Mouse (Mus musculus) monocyte, adult 5-6 weeks (primary cell): Measurements from ENCODE around the gene Srrm1. TPM values are rescaled to one million over a fixed set of nuclear protein-coding genes. Genes with fewer than 3 reads are reported as not detected.
A peak's percentile ranks its signal among the peaks of the same experiment; 100 is the strongest.

ENCODE experiments used
- ATAC-seq: fragments of 153-309, 156-312 bp; replicated peaks from 2 replicates; pipeline ENCODE4 v1.8.0; 2017; ENCODE audit warnings: mild to moderate bottlenecking; ENCODE audit not compliant: low TSS enrichment, insufficient number of reproducible peaks, severe bottlenecking, poor library complexity, low FRiP score
- total RNA-seq: library from RNA; stranded (forward); fragments of 200-1000, 200-491, 200-594 nt; gene quantifications from 3 replicates; pipeline ENCODE4 v1.2.3, GENCODE M21; 2017

The Srrm1 gene
- 123 to 188 TPM (median 151 TPM) in 3 replicates for total RNA-seq

DNA sequence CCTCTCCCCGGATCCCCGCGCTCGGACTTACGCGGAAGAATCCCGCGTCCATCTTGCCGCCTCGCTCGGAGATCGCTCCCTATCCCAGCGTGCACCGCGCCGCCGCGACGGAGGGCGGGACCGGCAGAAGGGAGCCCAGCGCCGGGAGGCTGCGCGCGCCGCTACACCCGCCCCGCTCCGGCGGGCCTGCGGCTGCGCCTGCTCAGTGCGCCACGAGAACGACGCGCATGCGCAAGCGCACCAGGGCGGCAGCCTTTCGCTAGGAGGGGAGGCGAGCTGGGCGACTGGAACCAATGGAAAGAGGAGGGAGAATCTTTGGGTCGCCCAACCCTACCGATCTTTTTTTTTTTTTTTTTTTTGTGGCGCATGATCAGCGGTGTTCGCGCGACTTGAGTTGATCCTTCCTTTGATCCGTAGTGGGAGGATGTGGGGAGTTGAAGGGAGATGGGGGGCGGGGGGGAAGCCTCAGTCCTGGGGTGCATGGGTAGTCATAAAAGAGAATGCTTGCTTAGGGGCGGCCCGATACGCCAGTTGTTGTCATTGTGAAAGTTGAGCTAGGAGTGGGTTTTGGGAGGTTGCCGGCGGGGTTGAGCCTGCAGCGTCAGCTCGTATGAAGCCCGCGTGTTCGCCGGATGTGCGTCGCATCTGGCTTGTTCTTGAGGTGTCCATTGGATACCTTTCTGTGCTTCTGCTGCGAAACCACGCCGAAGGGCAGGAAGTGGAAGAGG is at the start of gene Srrm1:
Srrm1 (minus strand) TSS at position 256 of the 728 bp plus-strand sequence.
- peak; percentile 76 for ATAC-seq

DNA sequence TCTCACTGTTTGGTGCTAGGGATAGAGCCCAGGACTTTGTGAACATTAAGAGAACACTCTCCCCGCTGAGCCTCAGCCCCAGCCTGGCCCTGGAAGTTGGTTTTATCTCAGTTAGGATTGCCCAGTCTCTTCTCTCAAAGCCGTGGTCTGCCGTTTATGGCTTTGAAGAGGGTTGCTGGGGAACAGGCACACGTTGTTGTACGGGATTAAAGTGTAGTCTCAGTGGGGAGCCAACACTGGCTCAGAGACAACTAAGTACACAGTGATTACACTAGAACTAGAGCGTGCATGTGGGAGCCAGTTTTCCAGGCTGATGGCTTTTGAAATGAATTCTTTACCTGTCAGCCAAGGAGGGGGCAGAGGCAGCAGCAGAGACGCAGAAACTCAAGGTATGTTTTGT is 48.8 kb upstream of the Srrm1 start:
- ATAC-seq = no peak

DNA sequence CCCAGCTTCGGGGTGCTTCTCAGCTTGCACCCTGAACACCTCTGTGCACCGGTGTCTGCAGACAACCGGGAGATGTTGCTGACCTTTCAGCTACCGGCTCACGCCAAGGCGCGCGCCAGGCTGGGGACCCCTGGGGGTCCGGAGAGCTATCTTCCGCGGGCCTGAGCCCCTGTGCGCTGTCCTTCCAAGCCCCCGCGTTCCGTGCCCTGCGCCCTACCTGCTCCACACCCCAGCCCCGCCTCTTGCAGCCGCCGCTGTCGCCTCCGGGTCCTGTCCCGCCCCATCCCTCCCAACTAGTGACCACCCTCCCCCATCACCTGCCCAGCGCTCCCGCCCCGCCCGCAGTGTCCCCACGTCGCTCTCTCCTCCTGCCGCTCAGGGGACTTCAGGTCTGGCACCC is 44.9 kb upstream of the Srrm1 start, which contains the start of gene Ncmap:
Ncmap (minus strand) TSS at position 237 of the 400 bp plus-strand sequence.
- no peak for ATAC-seq

DNA sequence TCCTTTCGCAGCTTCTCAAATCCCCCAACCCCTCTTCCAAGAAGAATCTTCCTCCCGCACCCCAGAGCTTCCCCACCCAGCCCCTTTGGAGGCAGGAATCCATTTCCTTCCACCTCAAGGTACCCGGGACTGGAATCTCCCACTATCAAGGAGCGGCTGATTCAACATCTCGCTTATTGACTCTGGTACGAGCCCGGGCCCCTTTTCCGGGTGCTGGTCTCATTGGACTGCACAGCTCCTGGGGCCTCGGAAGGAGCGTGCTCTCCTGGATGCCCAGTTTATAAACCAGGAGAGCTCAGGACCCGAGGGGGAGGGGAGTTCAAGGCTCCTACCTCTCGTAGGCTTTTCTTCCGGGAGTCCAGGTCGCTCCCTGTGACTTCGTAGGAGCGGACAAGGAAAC is 44.4 kb upstream of the Srrm1 start:
- no peak for ATAC-seq

DNA sequence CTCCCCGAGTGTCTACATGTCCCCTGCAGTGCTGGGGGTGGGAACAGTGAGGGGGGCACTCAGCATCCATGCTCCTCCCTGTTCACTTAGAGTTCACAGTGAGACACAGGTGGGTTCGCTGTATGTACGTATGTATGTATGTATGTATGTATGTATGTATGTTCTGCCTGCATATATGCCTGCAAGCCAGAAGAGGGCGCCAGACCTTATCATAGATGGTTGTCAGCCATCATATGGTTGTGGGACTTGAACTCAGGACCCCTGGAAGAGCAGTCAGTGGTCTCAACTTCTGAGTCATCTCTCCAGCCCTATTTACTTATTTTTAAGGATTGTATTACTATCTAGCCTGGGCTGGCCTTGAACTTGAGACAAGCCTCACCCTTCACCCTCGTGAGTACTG is 43.2 kb upstream of the Srrm1 start:
- no peak for ATAC-seq

DNA sequence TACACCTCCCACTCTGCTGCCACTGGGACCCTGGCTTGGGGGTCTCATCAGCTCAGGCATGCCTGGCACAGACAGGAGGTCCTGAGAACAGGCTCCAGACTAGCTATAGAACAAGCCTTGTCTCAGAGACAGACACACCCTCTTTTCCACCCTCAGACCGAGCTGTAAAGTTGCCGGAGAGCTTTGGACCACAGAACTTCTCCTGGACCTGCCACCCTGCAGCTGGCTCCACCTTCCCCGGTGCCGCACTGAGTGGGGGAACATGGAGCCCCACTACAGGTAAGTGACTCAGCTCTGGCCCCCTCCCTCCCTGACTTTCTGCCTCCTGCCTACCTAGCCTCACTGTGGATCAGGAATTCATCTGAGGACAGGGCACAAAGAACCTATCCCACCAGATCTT is 42.3 kb upstream of the Srrm1 start:
- ATAC-seq = no peak

DNA sequence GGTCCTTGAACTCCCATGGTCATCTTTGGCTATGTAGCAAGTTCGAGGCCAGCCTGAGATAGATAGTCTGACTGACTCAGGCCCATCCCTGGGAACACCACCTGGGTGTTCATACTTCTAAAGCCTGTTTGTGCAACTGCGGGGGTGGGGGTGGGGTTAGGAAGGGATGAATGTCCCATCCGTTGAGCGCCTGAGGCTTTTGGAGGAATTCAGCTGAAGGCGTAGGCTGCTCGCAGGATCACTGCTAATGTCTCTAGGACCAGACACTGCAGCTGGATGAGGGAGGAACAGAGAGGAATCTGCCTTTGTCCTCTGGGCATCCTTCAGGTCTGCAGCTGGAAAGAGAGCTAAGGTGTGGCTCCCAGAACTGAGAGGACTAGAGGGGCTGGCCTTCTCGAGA is 41.5 kb upstream of the Srrm1 start:
- no peak for ATAC-seq

DNA sequence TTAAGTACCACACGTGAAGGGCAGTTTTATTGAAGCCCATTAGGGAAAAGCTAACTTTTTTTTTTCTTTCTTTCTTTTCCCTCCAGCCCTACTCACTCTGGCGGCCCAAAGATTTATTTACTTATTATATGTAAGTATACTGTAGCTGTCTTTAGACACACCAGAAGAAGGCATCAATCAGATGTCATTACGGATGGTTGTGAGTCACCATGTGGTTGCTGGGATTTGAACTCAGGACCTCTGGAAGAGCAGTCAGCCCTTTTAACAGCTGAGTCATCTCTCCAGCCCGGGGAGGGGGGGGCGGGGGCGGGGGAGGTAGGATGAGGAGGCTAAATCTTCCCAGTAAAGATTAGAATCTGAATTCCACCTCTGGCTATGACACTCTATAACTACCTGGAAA is 40.3 kb upstream of the Srrm1 start:
- ATAC-seq = no peak

DNA sequence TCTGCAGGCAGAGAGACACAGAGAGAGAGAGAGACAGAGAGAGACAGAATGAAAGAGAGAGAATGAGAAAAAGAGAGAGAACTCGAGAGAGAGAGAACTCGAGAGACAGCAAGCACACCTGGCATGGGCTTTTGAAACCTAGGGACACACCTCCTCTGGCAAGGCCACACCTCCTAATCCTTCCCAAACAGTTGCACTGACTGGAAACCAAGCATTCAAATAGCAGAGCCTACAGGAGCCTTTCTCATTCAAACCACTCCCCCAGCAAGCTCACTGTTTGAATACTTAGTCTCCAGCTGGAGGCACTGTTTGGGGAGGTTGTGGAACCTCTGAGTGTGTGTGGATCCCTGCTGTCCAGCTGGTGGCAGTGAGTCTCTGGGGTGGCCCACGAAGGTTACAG is 39.7 kb upstream of the Srrm1 start:
- ATAC-seq = no peak

DNA sequence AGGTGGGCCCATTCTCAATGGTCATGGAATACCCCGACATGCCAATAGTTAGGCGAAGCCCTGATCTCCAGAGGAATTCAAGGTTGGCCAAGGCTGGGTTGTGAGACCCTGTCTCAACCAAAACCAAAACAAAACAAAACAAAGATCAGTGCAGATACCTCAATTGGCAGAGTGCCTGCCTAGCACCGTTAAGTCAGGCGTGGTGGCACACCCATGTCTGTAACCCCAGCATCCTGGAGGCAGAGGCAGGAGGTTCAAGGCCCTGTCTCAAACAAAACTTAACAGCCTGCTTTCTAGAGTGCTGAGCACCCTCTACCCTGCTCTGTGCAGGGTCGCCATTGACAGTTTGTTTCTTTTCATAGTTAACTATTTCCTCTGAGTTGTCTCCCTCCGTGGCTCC is 37.9 kb upstream of the Srrm1 start:
- no peak for ATAC-seq

DNA sequence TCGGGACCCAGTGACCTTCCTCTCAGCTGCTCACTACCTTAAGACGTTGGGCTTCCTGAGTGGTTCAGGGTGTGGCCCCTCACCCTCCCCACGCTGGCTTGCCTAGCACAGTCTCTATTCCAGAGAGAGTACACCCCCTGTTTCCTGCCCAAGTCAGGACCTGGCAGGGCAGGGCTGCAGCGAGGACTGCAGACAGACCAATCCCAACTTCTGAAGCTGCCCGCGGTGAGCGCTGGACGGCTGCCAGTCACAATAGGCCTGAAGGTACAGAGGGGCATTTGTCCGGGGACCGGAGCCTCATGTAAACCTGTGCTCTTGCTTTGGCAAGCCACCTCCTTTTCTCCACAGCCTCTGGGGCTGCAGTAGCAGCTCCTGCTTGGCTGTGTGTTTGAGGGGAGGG is 32.5 kb upstream of the Srrm1 start:
- no peak for ATAC-seq

DNA sequence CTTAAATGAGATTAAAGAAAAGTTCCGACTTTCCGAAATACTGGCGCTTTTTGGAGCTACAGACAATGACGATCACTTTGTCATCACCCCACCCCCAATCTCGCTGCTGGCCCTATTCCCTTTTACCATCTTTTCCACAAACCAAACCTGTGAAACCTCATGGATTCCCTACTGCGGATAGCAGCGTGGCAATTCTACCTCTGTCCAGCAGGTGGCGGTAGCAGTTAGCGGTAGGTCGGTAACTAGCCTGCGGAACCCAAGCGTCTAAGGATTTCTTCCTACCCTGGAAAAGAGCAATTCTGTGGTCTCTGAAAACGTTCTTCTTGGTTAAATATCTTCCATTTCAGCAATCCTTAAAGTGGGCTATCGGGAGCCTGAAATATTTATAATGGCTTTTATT is 29.2 kb upstream of the Srrm1 start:
- ATAC-seq = peak; percentile 78

DNA sequence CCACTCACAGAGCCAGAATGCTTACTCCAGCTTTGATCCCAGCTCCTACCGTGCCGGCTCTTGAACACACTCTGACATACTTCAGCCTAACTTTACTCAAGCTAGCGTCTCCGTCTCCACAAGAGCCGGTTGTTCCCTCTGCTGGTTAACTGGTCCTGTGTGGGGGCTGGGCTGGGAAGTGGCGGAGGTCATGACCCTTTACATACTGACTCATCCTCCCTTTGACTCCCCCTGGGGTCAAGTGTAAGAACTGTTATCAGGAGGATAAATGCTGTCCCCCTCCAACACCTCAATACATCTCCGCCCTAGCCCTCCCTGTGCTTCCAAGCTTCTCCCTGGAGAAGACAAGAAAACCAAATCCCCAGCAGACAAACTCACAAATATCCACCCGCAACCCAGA is 28.2 kb upstream of the Srrm1 start:
- no peak for ATAC-seq

DNA sequence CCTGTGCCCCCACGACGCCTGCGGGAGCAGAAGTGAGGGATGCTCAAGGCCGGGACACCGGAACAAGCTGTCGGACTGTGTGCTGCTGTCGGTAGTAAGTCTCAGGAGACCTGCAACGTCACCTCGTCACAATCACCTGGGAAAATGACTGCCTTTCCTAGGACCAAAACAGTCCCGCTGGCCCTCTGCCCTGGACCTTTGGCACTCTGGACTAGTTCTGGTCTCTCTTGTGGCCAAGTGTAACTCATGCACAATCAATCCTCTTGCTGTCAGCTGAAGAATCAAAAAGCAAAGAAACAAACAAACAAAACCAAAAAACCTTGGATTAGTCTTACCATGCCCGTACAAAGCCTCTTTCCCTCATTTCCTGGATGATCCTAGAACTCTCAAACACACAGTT is 24.1 kb upstream of the Srrm1 start:
- no peak for ATAC-seq

DNA sequence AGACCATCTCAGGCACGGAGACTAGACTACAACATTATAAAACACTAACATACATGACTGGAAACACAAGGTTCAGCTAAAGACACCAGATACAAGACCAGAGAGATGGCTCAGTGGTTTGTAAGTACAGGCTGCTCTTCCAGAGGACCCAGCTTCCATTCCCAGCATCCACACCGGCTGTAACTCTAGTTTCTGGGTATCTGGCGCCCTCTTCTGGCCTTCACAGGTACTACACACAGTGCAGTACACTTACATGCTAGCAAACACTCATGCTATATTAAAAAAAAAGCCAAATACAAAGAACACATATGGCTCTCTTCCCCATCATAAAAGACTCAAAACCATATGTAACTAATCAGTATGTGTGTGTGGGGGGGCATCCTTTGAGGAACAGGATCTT is 22.3 kb upstream of the Srrm1 start:
- no peak for ATAC-seq

DNA sequence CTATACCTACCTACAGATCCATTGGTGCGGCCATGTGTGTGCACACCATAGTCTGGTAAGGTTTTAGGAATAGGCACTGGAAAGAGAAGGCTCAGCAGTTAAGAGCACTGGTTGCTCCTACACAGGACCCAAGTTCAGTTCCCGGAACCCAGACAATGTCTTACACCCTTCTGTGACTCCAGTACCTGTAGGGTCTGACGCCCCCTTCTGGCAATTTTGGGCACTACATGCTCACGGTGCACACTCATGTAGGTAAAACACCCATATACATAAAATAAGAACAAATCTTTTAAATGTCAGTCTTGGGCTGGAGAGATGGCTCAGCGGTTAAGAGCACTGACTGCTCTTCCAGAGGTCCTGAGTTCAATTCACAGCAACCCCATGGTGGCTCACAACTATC is 20.2 kb upstream of the Srrm1 start:
- ATAC-seq = no peak

DNA sequence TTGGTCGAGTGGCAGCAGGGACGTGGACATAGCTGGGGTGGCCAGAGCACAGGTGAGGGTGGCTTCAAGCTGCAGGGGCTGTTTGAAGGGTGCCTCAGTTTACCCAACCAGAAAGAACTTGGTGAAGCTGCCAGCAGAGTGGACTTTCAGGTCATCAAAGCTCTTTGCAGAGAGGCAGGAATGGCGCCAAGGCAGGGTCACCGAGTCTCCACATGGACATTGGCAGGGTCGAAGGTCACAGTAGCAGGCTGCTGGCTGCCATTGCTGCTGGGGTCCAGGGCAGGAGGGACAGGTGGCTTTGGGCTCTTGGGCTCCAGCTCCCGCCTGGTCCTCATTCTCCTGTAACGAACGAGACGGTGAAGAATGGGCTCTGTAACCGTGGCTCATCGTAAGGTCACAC is 17.3 kb upstream of the Srrm1 start:
- no peak for ATAC-seq

DNA sequence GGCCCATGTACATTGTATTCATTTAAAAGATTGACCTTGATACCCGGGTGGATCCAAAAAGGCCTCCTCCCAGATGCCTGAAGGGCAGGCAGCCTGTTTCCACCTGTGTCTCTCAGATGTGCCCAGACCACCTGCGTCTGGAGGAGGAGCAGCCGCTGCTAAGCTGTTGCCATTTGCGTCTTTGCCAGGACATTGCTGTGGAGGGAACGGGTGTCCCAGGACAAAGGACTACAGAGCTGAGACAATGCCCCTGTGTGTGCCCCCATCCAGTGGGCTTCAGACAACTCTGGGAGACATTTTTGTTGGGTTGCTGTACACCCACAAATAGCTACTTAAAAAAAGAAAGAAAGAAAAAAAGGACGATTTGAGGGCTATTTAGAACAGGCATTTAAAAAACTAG is 9.7 kb upstream of the Srrm1 start:
- ATAC-seq = no peak

DNA sequence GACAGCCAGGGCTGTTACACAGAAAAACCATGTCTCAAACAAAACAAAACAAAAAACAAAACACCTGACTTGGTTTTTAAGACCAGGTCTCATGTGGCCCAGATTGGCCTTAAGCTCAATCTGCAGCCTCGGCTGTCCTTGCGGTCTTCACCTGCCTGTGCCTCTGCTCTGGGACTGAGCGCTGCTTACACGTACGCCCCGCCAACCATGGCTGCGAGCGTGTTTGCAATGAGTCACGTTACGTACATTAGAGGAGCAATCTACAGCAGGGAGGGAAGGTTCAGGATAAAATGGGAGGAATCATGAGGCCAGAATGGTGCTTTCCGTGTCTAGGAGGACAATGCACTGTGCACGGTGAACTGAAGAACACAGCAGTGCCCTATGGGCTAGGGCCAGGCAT is 8.6 kb upstream of the Srrm1 start:
- no peak for ATAC-seq

DNA sequence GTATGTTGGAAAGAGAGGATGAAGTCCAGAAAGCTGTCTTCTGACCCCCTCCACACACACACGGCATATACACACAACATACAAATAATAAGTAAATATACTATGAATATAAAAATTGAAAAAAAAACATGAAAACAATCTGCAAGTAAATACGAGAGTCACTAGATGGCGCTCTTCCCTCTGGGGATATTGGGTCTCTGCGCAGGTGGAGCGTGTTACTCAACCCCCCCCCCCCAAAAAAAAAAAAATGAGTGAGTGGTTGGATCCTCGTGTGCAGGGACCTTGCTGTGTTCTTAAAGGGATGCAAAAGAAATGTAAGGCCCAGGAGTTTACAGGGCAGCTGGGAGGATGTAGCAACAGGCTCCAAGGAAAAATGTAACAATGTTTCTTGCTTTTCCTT is 5.6 kb upstream of the Srrm1 start:
- ATAC-seq = no peak
